Mouse (Mus musculus): ENCODE data around the gene Zfp641.

Gene Zfp641

DNA sequence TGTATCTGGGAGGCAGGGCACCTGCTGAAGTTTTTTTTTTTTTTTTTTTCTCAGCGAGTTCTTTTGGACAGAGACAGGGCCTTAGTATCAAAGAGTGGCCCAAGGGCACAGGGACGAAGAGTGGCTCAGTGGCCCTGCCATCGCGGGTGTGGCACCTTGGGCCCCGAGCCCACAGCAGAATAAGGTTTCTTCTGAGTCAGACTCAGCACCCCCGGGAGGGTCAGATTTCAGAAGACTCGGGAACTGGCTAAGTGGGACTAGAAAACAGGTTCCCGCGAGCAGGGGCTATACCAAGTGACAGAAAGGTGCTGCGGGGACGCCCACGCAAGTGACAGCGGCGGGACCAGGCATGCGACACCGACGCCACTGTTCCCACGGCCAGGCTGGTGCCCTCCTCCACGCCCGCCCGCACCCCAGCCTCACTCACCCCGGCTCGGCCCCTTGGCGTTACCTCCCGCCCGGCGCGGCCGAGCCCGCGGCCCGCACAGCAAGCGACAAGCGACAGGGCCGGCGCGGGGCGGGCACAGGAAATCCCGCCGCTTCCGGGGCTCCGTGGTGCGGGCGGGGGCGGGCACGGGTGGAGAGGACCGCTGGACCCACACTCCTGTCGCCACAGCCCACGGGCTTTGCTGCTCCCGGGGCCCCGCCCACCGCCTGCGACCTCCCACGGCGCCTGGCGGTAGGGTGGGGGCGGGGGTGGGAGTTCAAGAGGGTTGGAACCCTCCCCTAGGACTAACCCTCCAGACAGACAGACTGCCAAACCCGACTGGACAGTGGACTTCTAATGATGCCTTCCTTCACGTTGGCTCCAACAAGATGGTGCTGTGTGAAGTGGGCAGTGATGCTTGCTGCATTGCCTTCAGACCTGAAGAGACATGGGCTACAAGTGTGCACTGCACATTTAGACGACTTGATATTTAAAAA, at the start of gene Zfp641:
Gene Zfp641, minus strand, starts transcription at position 534 of the 924 bp plus-strand sequence.
- peak; percentile 16 for DNase-seq (ENCODE audit: low spot score)

DNA sequence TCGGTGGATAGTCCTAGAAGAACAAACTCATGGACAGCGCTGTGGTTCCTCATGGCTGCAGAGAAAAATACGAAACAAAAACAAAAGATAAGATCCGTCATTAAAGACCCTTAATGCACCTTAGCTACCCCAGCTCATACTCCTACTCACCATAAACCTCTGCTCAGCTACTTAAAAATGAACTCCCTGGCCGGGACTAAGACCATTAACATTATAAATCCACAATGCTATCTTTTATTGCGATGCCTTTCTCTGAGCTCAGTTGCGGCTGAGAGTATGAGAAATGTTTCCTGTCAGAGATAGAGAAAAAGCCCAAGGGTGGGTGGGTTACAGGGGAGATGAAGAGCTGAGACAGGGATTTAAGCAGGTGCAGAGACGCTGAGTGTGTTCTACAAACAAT, 44.9 kb upstream of the Zfp641 start, which contains the start of gene Olfr284:
Gene Olfr284, minus strand, starts transcription at position 101 of the 400 bp plus-strand sequence.
- DNase-seq (ENCODE audit: low spot score), result no peak

GRCm38 (mm10) chr15:98317177-98317724, 21.3 kb upstream of the Zfp641 start, which contains the start of gene Olfr285:
Gene Olfr285, minus strand, starts transcription at chr15:98317353.
- no peak for DNase-seq (ENCODE audit: low spot score)

DNA sequence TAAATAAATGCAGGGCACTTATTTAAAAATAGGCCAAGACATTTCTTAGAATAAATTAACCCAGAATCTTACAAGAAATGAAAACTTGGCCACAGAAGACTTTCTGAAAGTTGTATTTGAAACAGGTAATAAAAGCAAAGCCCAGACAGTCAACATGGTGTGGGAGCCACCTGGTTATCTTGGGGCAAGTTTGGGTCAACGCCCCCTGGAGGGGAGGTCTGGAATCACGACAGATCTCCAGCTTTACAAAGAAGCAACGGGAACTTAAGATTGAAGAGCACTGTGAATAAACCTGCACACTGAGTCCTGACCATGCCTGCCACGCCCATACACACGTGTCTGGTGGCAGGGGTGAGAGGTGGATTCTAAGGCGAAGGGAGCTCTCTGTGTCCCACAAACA, 19.7 kb upstream of the Zfp641 start:
- DNase-seq (ENCODE audit: low spot score), result no peak

- no peak for DNase-seq (ENCODE audit: low spot score)
Observed at GRCm38 (mm10) chr15:98293651-98294050, 2.3 kb downstream of the Zfp641 start.

GRCm38 (mm10) chr15:98288566-98288965, 7.4 kb downstream of the Zfp641 start:
- no peak for DNase-seq (ENCODE audit: low spot score)

DNA sequence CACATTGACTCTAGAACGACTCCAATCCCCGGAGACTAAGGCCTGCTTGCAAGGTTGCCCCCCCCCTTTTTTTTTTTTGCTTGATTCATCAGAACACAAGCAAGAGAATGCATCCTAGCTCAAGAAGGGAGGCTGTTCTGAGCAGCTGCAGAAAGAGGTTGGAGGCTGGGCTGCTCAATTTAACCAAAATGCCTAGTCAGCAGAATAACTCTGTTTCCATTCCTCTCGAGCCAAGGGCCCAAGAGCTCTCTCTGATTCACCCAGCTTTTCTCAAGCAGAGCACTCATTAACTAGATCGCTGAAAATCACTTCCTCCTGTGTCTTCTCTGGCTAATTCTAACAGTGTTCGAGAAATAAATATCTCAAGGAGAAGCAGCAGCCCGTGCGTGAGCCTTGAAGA, 9.5 kb downstream of the Zfp641 start:
- no peak for DNase-seq (ENCODE audit: low spot score)

- DNase-seq (ENCODE audit: low spot score), result no peak
Observed at GRCm38 (mm10) chr15:98257776-98258175, 38.2 kb downstream of the Zfp641 start.

GRCm38 (mm10) chr15:98257193-98257592, 38.8 kb downstream of the Zfp641 start, which contains the start of gene H1fnt:
Gene H1fnt, minus strand, starts transcription at chr15:98257293.
- no peak for DNase-seq (ENCODE audit: low spot score)

- no peak for DNase-seq (ENCODE audit: low spot score)
Observed at GRCm38 (mm10) chr15:98256271-98256670, 39.7 kb downstream of the Zfp641 start.

Measured in yolk sac, embryonic 10.5 days (tissue).